Mouse (Mus musculus): ENCODE measurements around the gene Podnl1.

Gene Podnl1

DNA sequence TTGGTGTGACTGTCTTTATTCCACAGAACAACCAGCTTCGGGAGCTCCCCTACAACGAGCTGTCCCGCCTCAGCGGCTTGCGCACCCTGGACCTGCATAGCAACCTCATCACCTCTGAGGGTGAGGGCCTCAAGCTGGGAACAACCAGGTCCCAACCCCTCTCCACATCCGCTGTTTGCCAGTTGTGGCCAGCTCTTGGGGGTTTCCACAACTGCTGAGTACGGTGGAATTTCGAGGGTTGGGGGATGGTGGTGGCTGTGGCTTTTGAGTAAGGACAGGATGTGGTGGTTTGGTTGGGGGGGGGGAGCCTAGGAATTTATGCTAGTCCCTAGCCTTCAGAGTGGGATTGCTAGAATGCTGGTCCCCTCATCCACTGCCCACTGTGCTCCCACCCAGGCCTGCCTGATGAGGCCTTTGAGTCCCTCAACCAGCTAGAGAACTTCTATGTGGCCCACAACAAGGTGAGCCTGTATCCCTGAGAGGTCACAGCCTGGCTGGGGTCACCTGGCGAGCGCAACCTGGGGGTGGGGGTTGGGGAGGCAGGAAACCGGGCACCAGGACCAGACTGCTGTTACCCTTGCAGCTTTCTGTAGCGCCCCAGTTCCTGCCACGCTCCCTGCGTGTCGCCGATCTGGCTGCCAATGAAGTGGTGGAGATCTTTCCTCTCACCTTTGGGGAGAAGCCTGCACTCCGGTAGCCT lies 1.6 kb downstream of the Podnl1 start:
- DNase-seq (ENCODE audit: low spot score), result no peak

DNA sequence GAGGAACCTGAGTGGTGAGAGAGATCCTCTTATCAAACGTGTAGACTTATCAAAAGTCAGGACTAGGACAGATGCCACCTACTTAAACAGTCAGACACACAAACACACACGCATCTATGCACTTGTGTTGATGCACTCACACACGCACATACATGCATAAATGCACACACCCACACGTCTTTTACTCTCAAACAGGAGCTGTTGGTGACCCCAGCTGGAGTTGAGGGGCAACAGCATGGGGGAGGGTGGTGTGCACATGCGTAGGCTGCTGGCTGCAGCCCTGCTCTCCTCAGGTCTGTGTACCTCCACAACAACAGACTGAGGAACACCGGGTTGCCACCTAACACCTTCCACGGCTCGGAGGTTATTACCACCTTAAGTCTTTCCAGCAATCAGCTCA lies 2.5 kb downstream of the Podnl1 start:
- no peak for DNase-seq (ENCODE audit: low spot score)

DNA sequence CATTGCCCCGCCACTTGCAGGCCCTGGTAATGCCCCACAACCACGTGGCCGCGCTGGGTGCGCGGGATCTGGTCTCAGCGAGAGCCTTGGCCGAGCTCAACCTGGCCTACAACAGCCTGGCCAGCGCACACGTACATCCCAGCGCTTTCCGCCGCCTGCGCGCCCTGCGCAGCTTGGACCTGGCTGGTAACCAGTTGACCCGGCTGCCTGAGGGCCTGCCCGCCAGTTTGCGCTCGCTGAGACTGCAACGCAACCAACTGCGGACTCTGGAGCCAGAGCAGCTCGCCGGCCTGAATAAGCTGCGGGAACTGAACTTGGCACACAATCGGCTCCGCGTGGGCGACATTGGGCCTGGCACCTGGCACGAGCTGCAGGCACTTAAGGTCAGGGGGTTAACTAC lies 5.0 kb downstream of the Podnl1 start:
- no peak for DNase-seq (ENCODE audit: low spot score)

DNA sequence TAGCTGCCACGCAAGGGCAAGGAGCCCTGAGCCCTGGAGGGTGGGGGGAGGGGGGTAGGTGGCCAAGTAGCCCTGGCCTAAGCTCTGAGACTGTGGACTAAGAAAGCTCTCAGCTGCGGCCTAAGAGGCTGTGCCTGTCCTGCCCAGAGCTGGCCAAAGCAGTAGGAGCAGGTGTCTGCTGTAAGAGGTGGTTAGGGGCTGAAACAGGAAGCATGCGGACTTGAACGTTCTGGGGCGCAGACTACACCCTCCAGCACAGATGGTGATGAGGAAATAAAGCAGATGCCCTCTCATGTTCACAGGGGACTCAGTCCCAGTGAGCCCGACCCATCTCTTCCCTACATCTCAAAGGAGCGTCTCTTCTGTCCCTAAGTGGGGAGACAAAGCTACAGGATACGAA lies 6.4 kb downstream of the Podnl1 start:
- no peak for DNase-seq (ENCODE audit: low spot score)

DNA sequence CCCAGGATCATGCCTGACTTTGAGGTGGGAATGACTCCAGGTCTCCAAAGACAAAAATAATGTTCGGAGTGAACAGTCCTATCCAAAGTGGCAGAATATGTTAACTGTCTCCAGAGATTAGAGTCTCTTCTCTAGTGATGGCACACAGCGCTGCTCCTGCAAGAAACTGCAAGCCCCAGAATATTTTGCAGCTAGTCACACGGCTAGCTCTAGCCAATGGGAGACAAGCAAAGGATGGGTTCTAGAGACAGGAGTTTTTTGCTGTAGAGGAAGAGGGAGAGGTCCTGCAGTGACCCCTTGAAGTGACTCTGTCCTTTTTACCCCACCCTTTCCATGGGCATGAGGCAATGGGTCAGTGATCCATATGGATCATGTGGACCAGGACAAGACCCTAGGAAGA lies 12.1 kb downstream of the Podnl1 start:
- no peak for DNase-seq (ENCODE audit: low spot score)

DNA sequence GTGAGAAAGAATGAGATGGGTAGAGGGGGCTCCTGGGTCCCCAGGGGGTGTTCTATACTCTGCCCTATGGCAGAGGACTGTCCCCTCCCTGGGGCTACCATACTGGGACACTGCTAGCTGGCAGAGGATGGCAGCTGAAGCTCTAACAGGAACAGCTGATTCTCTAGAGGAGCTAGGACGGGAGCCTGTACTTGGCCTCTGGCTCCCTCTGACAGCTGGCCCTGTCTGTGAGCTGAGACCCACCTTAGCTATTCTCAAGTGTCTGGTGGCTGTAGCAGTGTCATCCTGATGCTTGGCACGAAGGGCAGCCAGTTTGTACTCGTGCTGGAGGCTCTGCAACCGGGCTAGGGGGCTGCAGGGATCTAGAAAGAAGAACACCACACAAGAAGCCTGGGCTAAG lies 15.0 kb downstream of the Podnl1 start:
- DNase-seq (ENCODE audit: low spot score), result no peak

DNA sequence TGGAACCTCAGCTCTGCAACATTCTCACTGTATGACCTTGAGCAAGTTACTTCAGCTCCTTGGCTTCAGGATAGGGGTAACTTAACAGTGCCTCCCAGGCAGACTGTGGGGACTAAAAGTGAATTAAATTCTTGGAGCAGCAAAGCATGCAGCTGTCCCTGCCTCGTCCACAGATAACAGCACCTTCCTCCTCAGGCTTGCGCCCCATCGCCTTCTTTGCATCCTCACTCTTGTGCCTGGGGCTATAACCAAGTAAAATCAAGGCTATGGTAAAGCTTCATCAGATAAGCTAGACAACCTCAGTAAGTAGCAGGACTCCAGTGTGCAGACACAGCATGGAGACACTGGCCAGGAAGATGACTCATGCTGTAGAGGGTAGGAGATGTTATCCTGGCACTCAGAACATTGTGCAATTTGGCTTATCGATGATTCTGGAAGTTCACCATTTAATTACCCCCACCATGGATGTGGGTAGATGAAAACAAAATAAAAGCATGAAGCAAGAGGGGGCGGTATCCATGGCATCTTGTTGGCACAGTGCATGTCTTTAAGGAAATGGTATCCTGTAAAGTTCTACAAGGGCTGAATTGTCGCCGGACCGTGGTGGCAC lies 19.0 kb downstream of the Podnl1 start:
- peak; percentile 90 for DNase-seq (ENCODE audit: low spot score)

DNA sequence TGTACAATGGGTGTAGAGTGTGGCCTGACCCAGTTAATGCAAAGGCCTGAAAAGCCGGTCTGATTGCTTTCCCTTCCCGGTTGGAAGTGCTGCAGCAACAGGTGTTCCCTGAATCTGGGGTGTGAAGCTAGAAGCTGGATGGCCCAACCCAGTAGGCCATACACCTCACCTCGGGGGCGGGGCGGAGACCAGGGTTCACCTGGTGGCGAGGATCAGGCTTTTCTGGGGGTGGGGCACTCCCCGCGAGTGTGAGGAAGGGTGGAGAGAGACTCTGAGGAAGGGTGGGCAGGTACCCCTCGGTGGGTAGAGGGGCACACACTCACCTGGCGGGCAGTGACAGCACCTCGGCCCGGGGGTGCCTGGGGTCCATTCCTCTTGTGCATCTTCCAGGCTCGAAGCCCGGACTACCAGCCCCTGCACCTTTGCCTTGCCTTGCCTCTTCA lies 21.6 kb downstream of the Podnl1 start:
- DNase-seq (ENCODE audit: low spot score), result no peak

DNA sequence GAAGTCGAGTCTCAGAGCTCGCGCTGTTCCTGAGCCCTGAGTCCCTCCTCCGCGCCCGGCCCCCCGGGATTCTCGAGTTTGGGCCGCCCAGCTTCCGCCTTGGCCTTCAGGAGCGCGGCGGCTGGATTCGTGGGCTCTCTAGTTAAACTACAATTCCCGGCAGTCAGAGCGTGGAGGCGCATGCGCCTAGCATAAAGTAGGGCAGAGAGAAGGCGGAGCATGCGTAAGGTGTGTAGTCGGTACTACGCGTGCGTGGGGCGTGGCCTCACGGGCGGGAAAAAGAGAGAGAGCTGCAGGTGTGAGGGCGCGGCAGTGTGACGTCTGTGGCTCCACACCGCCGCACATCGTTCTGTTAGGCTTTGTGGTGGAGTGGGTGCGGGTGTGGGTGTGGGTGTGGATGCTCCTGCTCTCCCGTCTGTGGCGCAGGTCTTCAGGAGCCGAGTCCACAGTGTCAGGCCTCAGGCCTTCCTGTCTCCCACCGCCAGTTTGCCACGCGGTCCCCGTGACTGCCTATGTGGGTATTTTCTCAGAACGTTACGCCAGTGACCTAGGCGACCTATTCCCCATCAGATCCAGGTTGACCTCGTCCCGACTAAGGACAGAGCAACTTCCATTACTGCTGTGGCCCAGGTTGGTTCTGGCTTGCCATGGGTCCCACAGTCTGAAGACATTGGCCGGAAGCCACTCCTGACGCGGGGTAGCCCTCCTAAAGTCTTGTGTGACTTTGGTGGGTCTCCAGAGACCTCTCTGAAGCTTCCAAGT lies 22.2 kb downstream of the Podnl1 start, which contains the start of the genes Cc2d1a and 4930432K21Rik:
Gene Cc2d1a, minus strand, starts transcription at position 168 of the 762 bp plus-strand sequence.
Gene 4930432K21Rik, plus strand, starts transcription at position 257 of the 762 bp plus-strand sequence.
- DNase-seq (ENCODE audit: low spot score), result no peak

DNA sequence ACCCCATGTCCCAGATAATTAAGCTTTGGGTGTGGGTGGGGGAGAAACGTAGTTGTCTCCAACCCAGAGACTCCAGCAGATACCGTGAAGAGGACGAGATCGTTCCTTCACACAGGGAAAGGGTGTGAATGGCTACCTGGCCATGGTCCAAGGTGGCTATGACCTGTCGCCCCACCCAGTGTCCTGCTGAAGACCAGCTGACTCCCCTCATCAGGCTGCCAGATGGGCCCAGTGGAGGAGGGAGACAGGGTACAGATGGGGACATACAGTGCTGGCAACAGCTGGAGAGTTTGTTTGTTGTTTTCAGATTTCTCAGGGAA lies 22.7 kb downstream of the Podnl1 start:
- DNase-seq (ENCODE audit: low spot score), result no peak

DNA sequence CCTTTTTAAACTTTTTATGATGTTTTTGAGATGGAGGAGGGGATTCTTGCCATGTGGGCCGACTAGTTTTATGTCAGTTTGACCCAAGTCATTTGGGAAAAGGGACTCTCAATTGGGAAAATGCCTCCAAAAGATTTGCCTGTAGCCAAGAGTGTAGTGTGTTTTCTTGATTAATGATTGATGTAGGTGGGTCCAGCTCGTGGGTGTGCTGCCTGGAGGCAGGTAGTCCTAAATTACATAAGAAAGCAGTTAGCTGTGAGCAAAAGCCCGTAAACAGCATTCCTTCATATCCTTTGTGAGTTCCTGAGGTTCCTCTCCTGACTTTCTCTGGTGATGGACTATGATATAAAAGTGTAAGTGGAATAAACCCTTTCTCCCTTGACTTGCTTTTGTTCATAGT lies 23.4 kb downstream of the Podnl1 start:
- no peak for DNase-seq (ENCODE audit: low spot score)

DNA sequence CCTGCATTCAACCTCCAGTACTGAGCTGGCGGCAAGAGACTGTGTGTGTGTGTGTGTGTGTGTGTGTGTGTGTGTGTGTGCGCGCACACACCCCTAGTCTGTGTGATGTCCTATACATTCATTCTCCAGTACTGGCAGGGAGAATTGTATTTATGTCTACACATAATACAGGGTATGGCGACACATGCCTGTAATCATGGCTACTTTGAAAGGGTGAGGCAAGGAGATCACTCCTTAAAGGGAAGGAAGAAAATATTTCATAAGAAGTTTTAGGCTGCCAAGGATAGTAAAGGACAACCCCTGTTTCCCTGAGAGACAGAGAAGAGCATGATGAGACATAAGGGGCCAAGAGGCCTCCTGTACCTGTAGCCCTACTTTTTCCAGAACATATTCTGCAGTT lies 31.8 kb downstream of the Podnl1 start:
- peak; percentile 46 for DNase-seq (ENCODE audit: low spot score)

DNA sequence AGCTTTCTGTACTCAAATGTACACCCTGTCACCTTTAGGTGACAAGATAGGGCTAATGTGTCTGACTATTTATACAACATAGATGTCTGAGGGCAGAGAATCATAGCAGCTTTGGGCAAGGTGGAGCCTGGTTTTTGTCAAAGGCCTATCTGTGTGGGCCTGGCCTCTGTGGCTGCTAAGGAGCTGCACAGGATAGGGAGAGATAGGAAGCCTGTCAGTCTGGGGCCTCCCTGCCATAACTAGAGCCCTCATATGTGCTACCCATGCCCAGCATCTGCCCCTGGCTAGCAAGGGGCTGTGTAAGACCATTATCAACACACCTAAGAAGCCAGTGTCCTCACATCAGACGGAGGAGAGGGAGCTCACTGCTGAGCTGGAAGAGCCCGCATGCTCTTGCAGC lies 41.9 kb downstream of the Podnl1 start:
- no peak for DNase-seq (ENCODE audit: low spot score)

DNA sequence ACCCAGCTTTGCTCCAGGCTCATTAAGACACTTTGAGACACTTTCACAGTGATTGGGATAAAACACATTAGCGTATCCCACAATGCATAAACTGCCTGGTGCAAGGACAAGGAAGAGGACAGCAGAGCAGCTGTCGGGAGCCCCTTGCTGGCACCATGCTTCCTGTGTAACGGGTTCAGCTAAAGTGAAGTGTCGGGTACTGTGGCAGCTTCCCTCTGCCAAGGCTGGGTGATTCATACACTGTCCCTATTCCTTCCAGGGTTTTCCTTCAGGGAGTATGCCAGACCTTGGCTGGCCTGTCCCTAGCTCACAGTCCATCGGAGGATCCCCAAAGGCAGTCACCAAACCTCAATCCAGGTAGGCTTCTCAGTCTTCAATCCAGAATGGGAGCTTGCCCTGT lies 44.3 kb downstream of the Podnl1 start:
- no peak for DNase-seq (ENCODE audit: low spot score)

DNA sequence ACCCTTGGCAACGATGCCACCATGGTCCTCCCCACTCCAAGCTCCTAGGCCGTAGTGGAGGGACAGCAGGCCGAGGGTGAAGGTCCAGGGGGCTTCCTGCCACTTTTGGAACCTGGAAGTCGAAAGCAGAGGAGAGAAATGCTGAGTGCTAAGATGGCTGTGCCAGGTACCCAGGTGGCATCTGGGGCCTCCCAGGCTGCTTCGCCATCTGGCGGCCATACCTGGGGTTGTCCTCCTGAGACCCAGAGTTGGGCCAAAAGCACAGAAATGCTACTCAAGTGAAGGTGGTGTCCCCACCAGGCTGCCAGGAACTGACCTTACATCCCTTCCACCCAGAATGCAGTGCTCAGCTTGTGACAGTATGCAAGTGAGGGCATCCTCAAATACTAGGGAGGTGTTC lies 48.1 kb downstream of the Podnl1 start:
- peak; percentile 65 for DNase-seq (ENCODE audit: low spot score)

DNA sequence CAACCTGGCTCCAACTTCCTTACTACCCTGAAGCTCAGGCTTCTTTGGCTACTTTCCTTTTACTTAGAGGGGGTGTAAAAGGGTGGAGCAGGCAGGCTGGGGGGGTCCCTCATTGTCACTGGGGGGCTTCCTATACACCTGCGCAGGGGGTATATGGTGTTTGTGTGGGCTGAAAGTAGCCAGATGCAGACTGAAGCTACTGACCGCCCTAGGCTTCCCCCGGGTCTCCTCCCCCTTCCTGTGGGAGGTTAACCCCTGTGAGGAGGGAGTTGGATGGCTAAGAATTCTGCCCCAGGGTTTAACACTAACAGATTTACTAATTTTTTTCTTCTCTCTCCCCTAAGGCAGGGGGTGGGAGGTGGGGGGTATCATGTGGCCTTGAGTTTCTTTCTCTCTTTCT lies 50.8 kb downstream of the Podnl1 start:
- no peak for DNase-seq (ENCODE audit: low spot score)

DNA sequence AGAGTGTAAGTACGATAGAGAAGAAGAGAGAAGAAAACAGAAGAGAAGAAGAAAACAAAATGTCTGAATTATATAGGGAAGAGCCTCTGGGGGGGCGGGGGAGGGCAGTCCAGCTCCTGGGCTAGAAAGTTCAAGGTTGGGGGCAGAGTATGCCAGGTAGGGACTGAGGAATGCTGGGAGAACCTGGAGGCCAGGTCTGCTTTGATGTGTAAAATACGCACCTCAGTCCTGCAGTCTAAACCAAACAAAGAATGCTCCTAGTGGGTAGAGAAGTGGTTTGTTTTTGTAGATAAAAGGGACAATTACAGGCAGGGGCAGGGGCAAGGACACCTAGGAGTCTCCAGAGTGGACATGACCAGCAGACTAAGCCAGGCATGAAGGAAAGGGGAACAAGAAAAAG lies 51.6 kb downstream of the Podnl1 start:
- no peak for DNase-seq (ENCODE audit: low spot score)

DNA sequence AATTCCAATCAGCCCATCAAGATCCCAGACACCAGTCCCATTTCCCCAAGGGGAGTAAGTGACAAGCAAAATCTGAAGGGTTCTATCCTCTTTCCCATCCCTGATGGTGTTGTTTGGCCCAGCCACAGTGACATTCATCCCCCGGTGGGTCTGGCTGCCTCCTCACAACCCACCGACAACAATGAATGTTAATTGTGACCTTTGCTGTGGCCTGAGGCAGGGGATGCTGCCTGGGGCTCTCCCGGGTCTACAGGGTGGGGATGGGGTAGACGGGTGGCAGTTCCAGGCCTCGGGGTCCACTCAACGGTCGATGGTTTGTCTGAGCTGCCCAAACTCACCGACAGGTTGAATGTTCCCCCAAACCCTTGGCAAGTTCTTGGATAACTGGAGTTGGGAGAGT lies 52.8 kb downstream of the Podnl1 start:
- DNase-seq (ENCODE audit: low spot score), result no peak

DNA sequence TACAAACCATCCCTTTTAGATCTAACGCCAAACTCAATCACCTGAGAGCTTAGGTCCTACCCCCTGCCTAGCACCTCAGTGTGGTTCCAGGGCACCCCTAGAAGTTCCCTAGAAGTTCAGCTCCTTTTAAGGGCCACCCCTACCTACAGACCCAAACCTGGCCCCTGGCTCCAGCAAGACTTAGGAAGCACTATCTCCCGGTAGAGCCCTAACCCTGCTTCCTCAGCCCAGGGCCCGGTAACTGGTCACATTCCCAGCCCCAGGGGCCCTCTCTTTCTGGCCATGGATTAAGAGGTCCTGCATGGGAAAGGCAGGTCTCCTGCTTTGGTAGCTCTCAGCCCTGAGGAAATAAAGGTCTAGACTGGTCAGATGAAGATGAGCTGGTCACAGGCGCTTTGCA lies 54.2 kb downstream of the Podnl1 start:
- no peak for DNase-seq (ENCODE audit: low spot score)

DNA sequence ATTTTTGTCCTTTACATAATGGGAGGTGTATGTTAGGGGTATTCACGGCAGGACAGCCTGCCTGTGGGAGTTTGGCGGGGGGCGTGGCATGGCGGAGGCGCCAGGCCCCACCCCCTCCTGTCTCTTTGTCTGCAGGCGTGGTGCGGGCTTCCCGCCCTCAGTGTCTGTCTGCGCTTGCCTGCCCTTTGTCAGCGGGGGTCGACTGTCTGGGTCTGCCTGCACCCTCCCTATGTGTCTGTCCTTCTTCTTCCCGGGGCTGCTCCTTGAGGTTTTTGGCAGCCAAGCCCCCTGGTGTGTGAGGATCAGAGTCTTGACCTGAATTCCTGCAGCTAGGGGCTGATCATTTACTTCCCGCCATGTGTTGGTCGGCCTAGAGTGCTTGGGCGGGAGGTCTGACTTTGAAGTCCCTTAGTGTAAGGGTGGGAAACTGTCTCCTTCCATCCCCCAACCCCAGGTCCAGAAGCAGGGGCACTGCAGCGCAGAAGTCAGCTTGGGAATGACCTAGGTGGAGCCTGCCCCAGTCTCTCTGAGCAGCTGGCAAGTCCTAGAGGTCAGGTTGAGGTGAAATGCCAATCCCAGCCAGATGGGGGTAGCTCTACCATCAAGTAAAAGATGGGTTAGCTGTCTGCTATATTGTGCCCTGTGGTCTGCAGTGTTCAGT lies 54.9 kb downstream of the Podnl1 start:
- DNase-seq (ENCODE audit: low spot score), result no peak
